Mouse (Mus musculus) 416B (cell line): ENCODE data around the gene Thbs1.

Source experiments
- DNase-seq: peaks from one replicate; pipeline ENCODE4 v3.0.0; 2011; ENCODE audit warnings: low read depth

Thbs1 gene

DNA sequence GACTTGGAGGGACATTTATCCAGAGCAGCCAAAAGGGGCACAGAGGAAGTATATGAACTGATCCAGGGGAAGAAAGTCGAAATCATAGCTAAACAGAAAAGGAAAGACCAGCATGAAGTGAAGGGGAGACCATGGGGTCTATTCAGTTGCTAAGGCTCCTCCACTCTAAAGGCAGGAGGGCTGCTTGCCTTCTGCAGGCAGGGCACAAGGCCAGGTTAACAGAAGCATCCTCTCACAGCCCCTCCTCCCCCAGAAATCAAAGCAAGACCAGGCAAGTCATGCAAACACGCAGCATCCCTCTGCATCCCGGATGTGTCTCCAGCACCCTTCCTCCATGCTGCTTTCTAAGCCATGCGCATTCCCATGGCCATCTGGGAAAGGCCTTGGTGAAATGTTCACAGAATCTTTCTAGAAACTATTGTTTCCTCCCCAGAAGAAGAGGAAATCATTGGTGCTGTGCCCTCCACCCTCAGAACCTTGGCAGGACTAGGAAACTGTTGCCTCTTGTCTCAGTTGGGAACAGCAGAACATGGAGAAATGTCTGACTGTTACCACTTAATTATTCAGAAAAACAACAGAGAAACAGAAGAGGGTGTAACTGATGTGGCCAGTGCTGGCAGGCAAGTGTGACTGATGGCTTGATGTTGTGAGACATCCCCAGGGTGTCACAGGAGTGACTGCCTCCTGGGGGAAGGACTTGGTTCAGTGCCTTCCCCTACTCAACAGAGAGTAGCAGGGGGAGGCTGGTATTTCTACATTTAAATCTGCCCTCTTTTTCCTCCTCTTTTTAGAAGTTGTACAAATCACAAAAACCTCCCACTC, 36.9 kb downstream of the Thbs1 start:
- DNase-seq: no peak

- no peak for DNase-seq
Observed at GRCm38 (mm10) chr2:118149855-118150563, 38.3 kb downstream of the Thbs1 start.

DNA sequence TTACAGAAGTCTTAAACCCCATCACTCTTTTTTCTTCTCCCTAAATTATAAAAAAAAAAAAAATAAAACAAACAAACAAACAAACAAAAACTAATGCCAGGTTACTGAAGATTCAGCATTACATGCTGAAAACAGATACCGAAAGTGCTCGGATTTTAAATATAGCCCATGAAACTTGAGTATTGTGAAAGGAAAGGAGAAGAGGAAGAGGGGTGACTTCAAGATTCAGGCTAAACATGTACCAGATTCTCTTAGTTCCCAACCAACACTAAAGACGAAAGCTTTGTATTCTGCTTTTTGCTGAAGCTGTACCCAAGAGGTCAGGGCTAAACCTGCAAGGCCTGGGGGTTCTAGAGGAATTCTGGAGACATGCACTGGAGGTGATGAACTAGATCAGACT, 46.4 kb downstream of the Thbs1 start:
- DNase-seq: no peak

DNA sequence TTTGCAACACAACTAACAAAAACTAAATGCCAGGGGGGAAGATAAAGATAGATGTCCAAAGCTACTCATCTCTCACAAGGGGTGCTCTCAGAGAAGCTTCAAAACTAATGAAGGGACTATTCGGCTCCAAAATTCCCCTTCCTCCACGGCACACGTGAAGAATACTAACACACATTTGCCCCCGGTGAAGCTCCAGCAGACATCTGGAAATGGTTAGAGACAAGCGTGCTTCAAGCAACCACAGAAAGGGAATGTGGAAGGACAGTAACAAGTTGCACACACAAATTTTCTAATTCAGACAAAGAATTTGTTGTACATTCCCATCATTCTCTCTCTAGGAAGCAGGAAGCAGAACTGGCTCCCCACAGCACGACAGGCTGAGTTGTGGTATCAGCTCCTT, 47.5 kb downstream of the Thbs1 start:
- DNase-seq: no peak

- no peak for DNase-seq
Observed at GRCm38 (mm10) chr2:118160547-118160946, 48.9 kb downstream of the Thbs1 start.

GRCm38 (mm10) chr2:118160991-118161390, 49.3 kb downstream of the Thbs1 start:
- no peak for DNase-seq

DNA sequence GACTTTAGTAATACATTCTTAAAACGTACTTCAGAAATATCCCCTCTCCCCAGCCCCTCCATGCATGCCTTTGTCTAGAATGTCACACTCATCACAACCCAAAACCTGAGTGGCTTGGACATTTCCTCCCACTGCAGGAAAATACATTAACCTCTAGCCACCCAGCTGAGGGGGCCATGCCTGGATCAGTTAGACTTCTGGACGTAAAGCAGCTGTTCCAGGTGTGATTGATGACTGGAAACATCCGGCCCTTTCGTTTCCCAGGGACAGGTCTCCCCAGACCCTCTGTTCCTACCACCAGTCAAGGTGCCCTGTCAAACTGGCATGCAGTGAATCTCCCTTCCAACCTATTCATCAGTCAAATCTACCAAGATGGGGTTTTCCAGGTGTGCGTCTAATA, 50.8 kb downstream of the Thbs1 start:
- no peak for DNase-seq

GRCm38 (mm10) chr2:118164137-118164536, 52.5 kb downstream of the Thbs1 start:
- no peak for DNase-seq

- DNase-seq: no peak
Observed at GRCm38 (mm10) chr2:118165691-118166090, 54.0 kb downstream of the Thbs1 start.

- DNase-seq: no peak
Observed at GRCm38 (mm10) chr2:118167731-118168130, 56.1 kb downstream of the Thbs1 start.

DNA sequence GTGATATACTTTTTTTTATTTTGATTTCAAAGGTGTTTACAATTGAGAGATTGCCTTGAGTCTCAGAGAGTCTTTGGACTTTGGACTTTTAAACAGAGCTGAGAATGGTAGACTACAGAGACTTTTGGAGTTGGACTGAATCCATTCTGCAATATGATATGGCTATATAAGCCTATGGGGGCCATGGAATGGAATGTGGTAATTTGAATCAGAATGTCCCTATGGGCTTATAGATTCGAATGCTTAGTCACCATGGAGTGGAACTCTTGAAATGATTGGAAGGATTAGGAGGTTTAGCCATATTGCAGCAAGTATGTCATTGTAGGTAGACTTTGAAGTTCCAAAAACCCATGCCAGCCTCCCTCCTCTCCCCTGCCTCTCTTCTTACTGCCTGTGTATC, 56.5 kb downstream of the Thbs1 start:
- no peak for DNase-seq

GRCm38 (mm10) chr2:118174558-118175383, 63.1 kb downstream of the Thbs1 start:
- no peak for DNase-seq
